Mouse (Mus musculus): ENCODE measurements around the gene Kat14.

GRCm38 (mm10) chr2:144368400-144369019 is at the start of gene Kat14, which contains the start of gene Pet117:
- TF ChIP-seq CTCF (conservative IDR thresholded peaks at IDR 0.05; ENCODE audit: insufficient read depth, insufficient read length, low read depth, low read length) (no peak), POLR2A (IDR thresholded peaks at IDR 0.05; ENCODE audit: low read depth, low read length) (peak; percentile 54)
